Mouse (Mus musculus) gastrocnemius, postnatal 10 days (tissue): ENCODE measurements around the gene Wasf1. TPM values are rescaled to one million over a fixed set of nuclear protein-coding genes. Genes with fewer than 3 reads are reported as not detected.

Source experiments
- DNase-seq: peaks from one replicate; pipeline ENCODE4 v3.0.0; 2021; ENCODE audit warnings: mixed read lengths
- total RNA-seq, 2 experiments: library from RNA; stranded (reverse); gene quantifications; 2 replicates each; pipeline ENCODE4 v1.2.3; 2021

Wasf1 gene
- total RNA-seq, 2 experiments from 2014 or later: 2.0 to 2.6 TPM

- DNase-seq: no peak
Observed at GRCm38 (mm10) chr10:40889146-40889545, 5.9 kb downstream of the Wasf1 start.

GRCm38 (mm10) chr10:40895765-40896164, 12.5 kb downstream of the Wasf1 start:
- DNase-seq: no peak

GRCm38 (mm10) chr10:40896656-40897055, 13.4 kb downstream of the Wasf1 start:
- DNase-seq: no peak

GRCm38 (mm10) chr10:40901786-40902185, 18.5 kb downstream of the Wasf1 start:
- DNase-seq: no peak

- no peak for DNase-seq
Observed at GRCm38 (mm10) chr10:40906131-40906530, 22.9 kb downstream of the Wasf1 start.

- DNase-seq: no peak
Observed at GRCm38 (mm10) chr10:40906802-40907201, 23.5 kb downstream of the Wasf1 start.

- no peak for DNase-seq
Observed at GRCm38 (mm10) chr10:40908580-40908979, 25.3 kb downstream of the Wasf1 start.

- no peak for DNase-seq
Observed at GRCm38 (mm10) chr10:40910811-40911210, 27.5 kb downstream of the Wasf1 start.

- DNase-seq: no peak
Observed at GRCm38 (mm10) chr10:40915240-40915639, 32.0 kb downstream of the Wasf1 start.

GRCm38 (mm10) chr10:40918669-40919440, 35.6 kb downstream of the Wasf1 start:
- no peak for DNase-seq

GRCm38 (mm10) chr10:40919464-40919863, 36.2 kb downstream of the Wasf1 start:
- DNase-seq: no peak

GRCm38 (mm10) chr10:40932995-40933394, 49.7 kb downstream of the Wasf1 start:
- no peak for DNase-seq

GRCm38 (mm10) chr10:40936160-40936726, 53.0 kb downstream of the Wasf1 start:
- DNase-seq: peak; percentile 9

- DNase-seq: no peak
Observed at GRCm38 (mm10) chr10:40937569-40937968, 54.3 kb downstream of the Wasf1 start.

- DNase-seq: no peak
Observed at GRCm38 (mm10) chr10:40942688-40943087, 59.4 kb downstream of the Wasf1 start.

- no peak for DNase-seq
Observed at GRCm38 (mm10) chr10:40950176-40950575, 66.9 kb downstream of the Wasf1 start.

- no peak for DNase-seq
Observed at GRCm38 (mm10) chr10:40956206-40956605, 72.9 kb downstream of the Wasf1 start.

- DNase-seq: no peak
Observed at GRCm38 (mm10) chr10:40961365-40961764, 78.1 kb downstream of the Wasf1 start.

- DNase-seq: no peak
Observed at GRCm38 (mm10) chr10:40962008-40962407, 78.7 kb downstream of the Wasf1 start.

GRCm38 (mm10) chr10:40964546-40964945, 81.3 kb downstream of the Wasf1 start:
- no peak for DNase-seq

- no peak for DNase-seq
Observed at GRCm38 (mm10) chr10:40968551-40968950, 85.3 kb downstream of the Wasf1 start.

- peak; percentile 11 for DNase-seq
Observed at GRCm38 (mm10) chr10:40969372-40970033, 86.2 kb downstream of the Wasf1 start.

GRCm38 (mm10) chr10:40970601-40971245, 87.4 kb downstream of the Wasf1 start:
- DNase-seq: no peak
